Mouse (Mus musculus) CH12.LX (cell line): ENCODE results near the gene Dexi. TPM values are rescaled to one million over a fixed set of nuclear protein-coding genes. Genes with fewer than 3 reads are reported as not detected.

Experiments
- DNase-seq: peaks from one replicate; pipeline ENCODE4 v3.0.0-alpha.2; 2013; ENCODE audit errors: extremely low read depth
- H3K27ac ChIP-seq: 2 replicates; pipeline ENCODE4 v1.5.1; 2012; ENCODE audit warnings: low read depth, mild to moderate bottlenecking, control low read depth, moderate library complexity; ENCODE audit not compliant: insufficient read depth
- H3K27me3 ChIP-seq: replicated peaks from 2 replicates; pipeline ENCODE3; 2012; ENCODE audit warnings: inconsistent platforms
- H3K36me3 ChIP-seq, 2 experiments: replicated peaks in 1 of 2; 2 replicates each; pipeline versions ENCODE3 to v1.6.1; 2012; ENCODE audit warnings: inconsistent platforms in 1 of 2, low read length in 1 of 2, mild to moderate bottlenecking in 1 of 2, mixed read lengths in 1 of 2, moderate library complexity in 1 of 2; ENCODE audit not compliant: control insufficient read depth in 1 of 2, insufficient read depth in 1 of 2
- H3K4me1 ChIP-seq, 2 experiments: 2 replicates each; pipeline ENCODE4 v1.6.1; 2012; ENCODE audit warnings: inconsistent platforms in 1 of 2, moderate library complexity in 1 of 2; ENCODE audit not compliant: insufficient read depth in 2 of 2, control insufficient read depth in 1 of 2
- H3K4me2 ChIP-seq: 2 replicates; pipeline ENCODE4 v1.6.1; 2012; ENCODE audit warnings: low read depth, mild to moderate bottlenecking, control low read depth; ENCODE audit not compliant: poor library complexity, insufficient read depth, severe bottlenecking
- H3K4me3 ChIP-seq, 3 experiments: fragments of 150-350 bp in 1 of 3; sonication (generic) in 1 of 3; replicated peaks in 1 of 3; 2 replicates each; pipeline versions ENCODE3 to v1.5.1; 2011 to 2012; ENCODE audit warnings: low read depth in 2 of 3, low read length in 2 of 3, mild to moderate bottlenecking in 2 of 3, moderate library complexity in 2 of 3, control low read depth in 1 of 3, improper control_type of control experiment in 1 of 3, inconsistent platforms in 1 of 3, mixed read lengths in 1 of 3; ENCODE audit not compliant: poor library complexity in 1 of 3
- H3K79me2 ChIP-seq: replicated peaks from 2 replicates; pipeline ENCODE4 v1.6.1; 2012; ENCODE audit warnings: mild to moderate bottlenecking, moderate library complexity; ENCODE audit not compliant: control insufficient read depth, poor library complexity, insufficient read depth, severe bottlenecking; ENCODE audit errors: extremely low read depth
- H3K9ac ChIP-seq: 2 replicates; pipeline ENCODE4 v1.6.1; 2012; ENCODE audit warnings: low read depth, mild to moderate bottlenecking, control low read depth, moderate library complexity; ENCODE audit not compliant: insufficient read depth
- H3K9me3 ChIP-seq: replicated peaks from 2 replicates; pipeline ENCODE3; 2012; ENCODE audit warnings: low read length, inconsistent platforms, mixed read lengths
- BHLHE40 ChIP-seq: IDR thresholded peaks from 2 replicates; pipeline ENCODE4 v1.6.1; 2011; ENCODE audit warnings: mild to moderate bottlenecking, low read depth, low read length, improper control_type of control experiment
- CHD1 ChIP-seq: IDR thresholded peaks from 2 replicates; pipeline ENCODE4 v1.6.1; 2012; ENCODE audit warnings: low read depth, low read length, improper control_type of control experiment, inconsistent platforms
- CHD2 ChIP-seq: IDR thresholded peaks from 2 replicates; pipeline ENCODE4 v1.6.1; 2011; ENCODE audit warnings: low read length, improper control_type of control experiment
- CTCF ChIP-seq, 2 experiments: IDR thresholded peaks in 1 of 2; conservative IDR thresholded peaks in 1 of 2; 2 replicates each; pipeline ENCODE4 v1.5.1; 2011 to 2012; ENCODE audit warnings: low read depth in 2 of 2, low read length in 2 of 2, improper control_type of control experiment in 1 of 2, inconsistent platforms in 1 of 2, mild to moderate bottlenecking in 1 of 2, moderate library complexity in 1 of 2
- E2F4 ChIP-seq: IDR thresholded peaks from 2 replicates; pipeline ENCODE4 v1.6.1; 2011; ENCODE audit warnings: low read depth, low read length, improper control_type of control experiment; ENCODE audit not compliant: insufficient replicate concordance
- ELF1 ChIP-seq: IDR thresholded peaks from 2 replicates; pipeline ENCODE4 v1.6.1; 2014; ENCODE audit warnings: low read depth, mild to moderate bottlenecking, inconsistent platforms, low read length, improper control_type of control experiment
- EP300 ChIP-seq: IDR thresholded peaks from 2 replicates; pipeline ENCODE4 v1.6.1; 2011; ENCODE audit warnings: low read length, improper control_type of control experiment
- ETS1 ChIP-seq: conservative IDR thresholded peaks from 2 replicates; pipeline ENCODE4 v1.6.1; 2012; ENCODE audit warnings: low read depth, mild to moderate bottlenecking, inconsistent platforms, low read length, improper control_type of control experiment, moderate library complexity
- GABPA ChIP-seq: IDR thresholded peaks from 2 replicates; pipeline ENCODE4 v1.6.1; 2012; ENCODE audit warnings: low read depth, low read length, improper control_type of control experiment, inconsistent platforms; ENCODE audit not compliant: insufficient replicate concordance
- HCFC1 ChIP-seq: IDR thresholded peaks from 2 replicates; pipeline ENCODE4 v1.6.1; 2012; ENCODE audit warnings: low read depth, mild to moderate bottlenecking, inconsistent platforms, low read length, improper control_type of control experiment
- IRF4 ChIP-seq: IDR thresholded peaks from 2 replicates; pipeline ENCODE4 v1.6.1; 2014; ENCODE audit warnings: low read depth, mild to moderate bottlenecking, inconsistent platforms, low read length, improper control_type of control experiment
- KAT2A ChIP-seq: IDR thresholded peaks from 2 replicates; pipeline ENCODE4 v1.6.1; 2012; ENCODE audit warnings: low read length, improper control_type of control experiment, inconsistent platforms; ENCODE audit not compliant: insufficient replicate concordance
- MAX ChIP-seq: IDR thresholded peaks from 2 replicates; pipeline ENCODE4 v1.6.1; 2011; ENCODE audit warnings: low read length, improper control_type of control experiment
- MAZ ChIP-seq: IDR thresholded peaks from 2 replicates; pipeline ENCODE4 v1.6.1; 2012; ENCODE audit warnings: low read depth, mild to moderate bottlenecking, inconsistent platforms, low read length, improper control_type of control experiment, moderate library complexity
- MEF2A ChIP-seq: IDR thresholded peaks from 2 replicates; pipeline ENCODE4 v1.6.1; 2014; ENCODE audit warnings: low read depth, mild to moderate bottlenecking, inconsistent platforms, low read length, improper control_type of control experiment, borderline replicate concordance
- MXI1 ChIP-seq: IDR thresholded peaks from 2 replicates; pipeline ENCODE4 v1.6.1; 2011; ENCODE audit warnings: mild to moderate bottlenecking, low read depth, low read length, improper control_type of control experiment
- NELFE ChIP-seq: IDR thresholded peaks from 2 replicates; pipeline ENCODE4 v1.6.1; 2011; ENCODE audit warnings: low read depth, low read length, improper control_type of control experiment
- NRF1 ChIP-seq: IDR thresholded peaks from 2 replicates; pipeline ENCODE4 v1.6.1; 2014; ENCODE audit warnings: low read depth, mild to moderate bottlenecking, inconsistent platforms, low read length, improper control_type of control experiment, moderate library complexity
- PAX5 ChIP-seq: IDR thresholded peaks from 2 replicates; pipeline ENCODE4 v1.6.1; 2012; ENCODE audit warnings: low read length, inconsistent platforms, mixed read lengths
- POLR2A ChIP-seq: IDR thresholded peaks from 2 replicates; pipeline ENCODE4 v1.6.1; 2011; ENCODE audit warnings: low read depth, mild to moderate bottlenecking, improper control_type of control experiment, low read length
- POLR2AphosphoS2 ChIP-seq: IDR thresholded peaks from 2 replicates; pipeline ENCODE4 v1.6.1; 2011; ENCODE audit warnings: low read depth, low read length, improper control_type of control experiment
- RAD21 ChIP-seq: IDR thresholded peaks from 2 replicates; pipeline ENCODE4 v1.6.1; 2011; ENCODE audit warnings: low read depth, mild to moderate bottlenecking, low read length, improper control_type of control experiment, moderate library complexity
- RCOR1 ChIP-seq: conservative IDR thresholded peaks from 2 replicates; pipeline ENCODE4 v1.6.1; 2012; ENCODE audit warnings: low read depth, mild to moderate bottlenecking, inconsistent platforms, low read length, improper control_type of control experiment
- SMC3 ChIP-seq: IDR thresholded peaks from 2 replicates; pipeline ENCODE4 v1.6.1; 2011; ENCODE audit warnings: low read depth, low read length, improper control_type of control experiment
- TBP ChIP-seq: conservative IDR thresholded peaks from 2 replicates; pipeline ENCODE4 v1.6.1; 2011; ENCODE audit warnings: low read depth, low read length, improper control_type of control experiment
- TCF12 ChIP-seq: IDR thresholded peaks from 2 replicates; pipeline ENCODE4 v1.6.1; 2014; ENCODE audit warnings: low read depth, mild to moderate bottlenecking, inconsistent platforms, low read length, improper control_type of control experiment
- UBTF ChIP-seq: IDR thresholded peaks from 2 replicates; pipeline ENCODE4 v1.6.1; 2012; ENCODE audit warnings: low read depth, mild to moderate bottlenecking, inconsistent platforms, low read length, improper control_type of control experiment, moderate library complexity
- USF2 ChIP-seq: conservative IDR thresholded peaks from 2 replicates; pipeline ENCODE4 v1.6.1; 2011; ENCODE audit warnings: low read depth, low read length, improper control_type of control experiment
- ZKSCAN1 ChIP-seq: IDR thresholded peaks from 2 replicates; pipeline ENCODE4 v1.6.1; 2012; ENCODE audit warnings: low read depth, inconsistent platforms, low read length, improper control_type of control experiment, borderline replicate concordance
- ZMIZ1 ChIP-seq: IDR thresholded peaks from 2 replicates; pipeline ENCODE4 v1.6.1; 2012; ENCODE audit warnings: low read depth, mild to moderate bottlenecking, inconsistent platforms, low read length, improper control_type of control experiment
- ZNF384 ChIP-seq: IDR thresholded peaks from 2 replicates; pipeline ENCODE4 v1.6.1; 2012; ENCODE audit warnings: low read depth, low read length, improper control_type of control experiment, inconsistent platforms
- dilution Hi-C: fragments of 300-500 bp; cut with MboI; formaldehyde crosslinking; loops from 2 replicates; pipeline ENCODE4 v1.14.3; 2020; ENCODE audit warnings: low sequenced_read_pairs; ENCODE audit not compliant: extremely low pct_unique_long_range_greater_than_20kb, extremely low pct_ligation_motif_present
- in situ Hi-C: fragments of 300-500 bp; cut with MboI; formaldehyde crosslinking; loops from 3 replicates; pipeline ENCODE4 v1.14.3; 2019; ENCODE audit warnings: low sequenced_read_pairs, low pct_ligation_motif_present, low pct_unique_long_range_greater_than_20kb, mixed read lengths
- polyA plus RNA-seq: library from polyadenylated mRNA; unstranded; fragments of >175 nt; gene quantifications from 2 replicates; pipeline ENCODE4 v1.2.1, GENCODE M21; 2012; ENCODE audit warnings: low read depth; ENCODE audit not compliant: insufficient read length
- total RNA-seq, 2 experiments: library from RNA; depleted of rRNA; stranded (reverse); fragments of 300-350 nt in 1 of 2; fragments of >200 nt in 1 of 2; gene quantifications; 2 replicates each; pipeline ENCODE4 v1.2.3; 2012 to 2014

The Dexi gene
- total and polyA plus RNA-seq, 3 experiments, result 11.3 to 19.6 (median 14.1) TPM

DNA sequence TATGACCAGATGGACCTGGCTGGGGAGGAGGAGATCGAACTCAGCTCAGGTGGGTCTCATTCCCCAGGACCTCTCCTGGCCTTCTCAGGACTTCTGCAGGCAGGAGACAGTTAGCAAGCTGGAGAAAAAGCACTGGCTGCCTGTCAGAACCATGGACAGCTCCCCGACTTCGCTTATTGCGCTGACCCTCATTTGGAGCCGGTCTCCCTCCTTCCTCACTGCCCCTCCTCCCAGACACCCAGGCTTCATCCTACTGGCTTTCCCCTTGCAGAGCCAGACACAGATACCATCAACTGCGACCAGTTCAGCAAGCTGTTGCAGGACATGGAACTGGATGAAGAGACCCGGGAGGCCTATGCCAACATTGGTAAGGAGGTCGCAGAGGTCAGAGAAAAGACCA lies 41.0 kb downstream of the Dexi start:
- no peak for DNase-seq
- in situ Hi-C loops, result no loop called here

DNA sequence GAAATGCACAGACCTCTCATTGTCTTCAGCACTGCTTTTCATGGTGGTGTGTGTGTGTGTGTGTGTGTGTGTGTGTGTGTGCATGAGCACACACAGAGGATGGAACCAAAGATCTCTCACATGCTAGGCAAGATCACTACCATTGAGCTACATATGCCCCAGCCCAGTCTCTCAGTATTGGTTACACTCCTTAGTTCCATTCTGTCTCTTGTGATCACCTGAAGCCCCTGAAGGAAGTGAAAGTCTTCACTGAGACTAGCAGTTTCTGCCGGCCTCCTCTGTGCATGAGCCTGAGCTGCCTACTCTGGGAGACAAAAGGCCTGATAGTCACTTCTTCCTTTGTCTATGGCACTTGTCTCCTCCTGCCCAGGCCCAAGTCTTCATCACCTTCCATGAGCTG lies 43.7 kb downstream of the Dexi start:
- dilution Hi-C loops, result no loop called here
- peak; percentile 86 for DNase-seq
- TF ChIP-seq SMC3 (peak; percentile 22), EP300 (peak; percentile 97), CHD1 (no peak; the same call in 1 of the 2 replicates), RAD21 (no peak), IRF4 (peak; percentile 97), ETS1 (peak; percentile 83), MAZ (peak; percentile 66; the same call in 1 of the 2 replicates), ZNF384 (no peak), KAT2A (no peak), HCFC1 (no peak; the same call in 1 of the 2 replicates), NRF1 (no peak), USF2 (no peak), CHD2 (0 out of 2 replicates have a peak, but pooled peaks have one; percentile 26), BHLHE40 (peak; percentile 80), RCOR1 (peak; percentile 81; the same call in 1 of the 2 replicates), GABPA (no peak), MXI1 (peak; percentile 80), ELF1 (0 out of 2 replicates have a peak, but pooled peaks have one; percentile 42), TBP (0 out of 2 replicates have a peak, but pooled peaks have one; percentile 36), MEF2A (peak; percentile 71; the same call in 1 of the 2 replicates), MAX (peak; percentile 81; the same call in 1 of the 2 replicates), E2F4 (no peak), NELFE (0 out of 2 replicates have a peak, but pooled peaks have one; percentile 15), UBTF (no peak; the same call in 1 of the 2 replicates), CTCF (conservative IDR thresholded peaks at IDR 0.05 in 1 of 2, IDR thresholded peaks at IDR 0.05 in 1 of 2; ENCODE audit: low read depth in 2 of 2, low read length in 2 of 2) (no peak), TCF12 (peak; percentile 53), POLR2A (no peak), ZMIZ1 (no peak)

More for the DNA sequence above, 41.0 kb downstream of the Dexi start:
- TF ChIP-seq NELFE, result no peak
- TF ChIP-seq ETS1, result no peak
- TF ChIP-seq KAT2A, result no peak
- no peak for TF ChIP-seq ZKSCAN1
- TF ChIP-seq ZMIZ1, result no peak
- TF ChIP-seq MEF2A, result no peak
- no peak for TF ChIP-seq NRF1
- TF ChIP-seq PAX5, result no peak
- no peak for TF ChIP-seq TCF12
- no peak for TF ChIP-seq RCOR1
- no peak for TF ChIP-seq POLR2AphosphoS2
- no peak for TF ChIP-seq EP300
- no peak for TF ChIP-seq E2F4
- no peak for TF ChIP-seq IRF4
- TF ChIP-seq, all 38 proteins: peak for 0
- Histone ChIP-seq H3K4me1 (peaks cover 23 to 83% of the 10 kb centered on the region in 2 experiments), H3K9ac (no peak overlapping the region), H3K9me3 (no peaks in the 10 kb centered on the region), H3K27me3 (no peaks in the 10 kb centered on the region), H3K79me2 (no peaks in the 10 kb centered on the region), H3K4me3 (no peak overlapping the region), H3K4me2 (no peak overlapping the region), H3K36me3 (peaks cover 40 to 91% of the 10 kb centered on the region in 2 experiments), H3K27ac (no peak overlapping the region)
- dilution Hi-C loops, result no loop called here

More for the DNA sequence above, 43.7 kb downstream of the Dexi start:
- H3K4me2 ChIP-seq, result peak overlapping the region; percentile 48
- in situ Hi-C loops, result no loop called here
- H3K27me3 ChIP-seq, result no peaks in the 10 kb centered on the region
- H3K4me1 ChIP-seq, result peaks cover 38 to 78% of the 10 kb centered on the region in 2 experiments
- no peaks in the 10 kb centered on the region for H3K9me3 ChIP-seq
- H3K9ac ChIP-seq, result 0 out of 2 replicates have a peak overlapping the region, but pooled peaks have one; percentile 2
- peak overlapping the region; percentile 79 for H3K27ac ChIP-seq
- H3K36me3 ChIP-seq, result peaks cover 22 to 80% of the 10 kb centered on the region in 2 experiments
- no peaks in the 10 kb centered on the region for H3K79me2 ChIP-seq
- H3K4me3 ChIP-seq, result no peak overlapping the region
